Mouse (Mus musculus): ENCODE results near the gene Cblb. TPM values are rescaled to one million over a fixed set of nuclear protein-coding genes. Genes with fewer than 3 reads are reported as not detected.

Gene Cblb
- polyA plus RNA-seq, 1 experiment from 2014 or later: 2.1 TPM

- no peak for TF ChIP-seq CTCF (IDR thresholded peaks at IDR 0.05; ENCODE audit: low read depth)
- no peak for TF ChIP-seq EP300 (IDR thresholded peaks at IDR 0.05; ENCODE audit: low read depth)
- Histone ChIP-seq H3K4me1 (ENCODE audit: insufficient read depth) (no peaks in the 10 kb centered on the region), H3K27me3 (ENCODE audit: insufficient read depth, low read length) (no peaks in the 10 kb centered on the region), H3K9me3 (ENCODE audit: low read length) (no peaks in the 10 kb centered on the region), H3K4me3 (ENCODE audit: low read depth, low read length) (no peak overlapping the region), H3K27ac (ENCODE audit: low read depth) (no peak overlapping the region), H3K36me3 (replicated peaks; ENCODE audit: insufficient read depth, low read length) (no peaks in the 10 kb centered on the region), H3K9ac (replicated peaks) (no peak overlapping the region), H3K4me2 (ENCODE audit: low read depth, low read length) (no peak overlapping the region)
- ATAC-seq (no peak), DNase-seq (no peak)
- 71% methylated on average over 7 of the region's 7 CpGs for WGBS (ENCODE audit: insufficient replicate concordance)
Measured at GRCm38 (mm10) chr16:52229446-52229845, 198.4 kb downstream of the Cblb start.

GRCm38 (mm10) chr16:52229930-52230329, 198.9 kb downstream of the Cblb start:
- 50% methylated on average over 2 of the region's 2 CpGs for WGBS (ENCODE audit: insufficient replicate concordance)
- Histone ChIP-seq H3K4me3 (ENCODE audit: low read depth, low read length) (no peak overlapping the region), H3K4me1 (ENCODE audit: insufficient read depth) (no peaks in the 10 kb centered on the region), H3K9me3 (ENCODE audit: low read length) (no peaks in the 10 kb centered on the region), H3K27ac (ENCODE audit: low read depth) (no peak overlapping the region), H3K4me2 (ENCODE audit: low read depth, low read length) (no peak overlapping the region), H3K27me3 (ENCODE audit: insufficient read depth, low read length) (no peaks in the 10 kb centered on the region), H3K36me3 (replicated peaks; ENCODE audit: insufficient read depth, low read length) (no peaks in the 10 kb centered on the region), H3K9ac (replicated peaks) (no peak overlapping the region)
- TF ChIP-seq CTCF (IDR thresholded peaks at IDR 0.05; ENCODE audit: low read depth) (no peak), EP300 (IDR thresholded peaks at IDR 0.05; ENCODE audit: low read depth) (no peak)
- ATAC-seq: no peak
- no peak for DNase-seq

- TF ChIP-seq EP300 (IDR thresholded peaks at IDR 0.05; ENCODE audit: low read depth): no peak
- no peak for TF ChIP-seq CTCF (IDR thresholded peaks at IDR 0.05; ENCODE audit: low read depth)
- no peaks in the 10 kb centered on the region for H3K36me3 ChIP-seq (replicated peaks; ENCODE audit: insufficient read depth, low read length)
- peak; percentile 91 for ATAC-seq
Measured at GRCm38 (mm10) chr16:52242144-52242543, 211.1 kb downstream of the Cblb start.

GRCm38 (mm10) chr16:52243421-52243973, 212.5 kb downstream of the Cblb start:
- DNase-seq (no peak), ATAC-seq (no peak)
- H3K4me3 ChIP-seq (ENCODE audit: low read depth, low read length): no peak overlapping the region
- H3K36me3 ChIP-seq (replicated peaks; ENCODE audit: insufficient read depth, low read length): no peaks in the 10 kb centered on the region
- no peak overlapping the region for H3K9ac ChIP-seq (replicated peaks)
- H3K27ac ChIP-seq (ENCODE audit: low read depth): no peak overlapping the region
- H3K27me3 ChIP-seq (ENCODE audit: insufficient read depth, low read length): no peaks in the 10 kb centered on the region
- no peaks in the 10 kb centered on the region for H3K4me1 ChIP-seq (ENCODE audit: insufficient read depth)
- WGBS (ENCODE audit: insufficient replicate concordance): 74% methylated on average over 4 of the region's 4 CpGs
- H3K9me3 ChIP-seq (ENCODE audit: low read length): no peaks in the 10 kb centered on the region
- TF ChIP-seq EP300 (IDR thresholded peaks at IDR 0.05; ENCODE audit: low read depth): no peak
- TF ChIP-seq CTCF (IDR thresholded peaks at IDR 0.05; ENCODE audit: low read depth): peak; percentile 32; the same call in 1 of the 2 replicates
- H3K4me2 ChIP-seq (ENCODE audit: low read depth, low read length): no peak overlapping the region

More at GRCm38 (mm10) chr16:52242144-52242543, 211.1 kb downstream of the Cblb start:
- DNase-seq: no peak
- H3K4me1 ChIP-seq (ENCODE audit: insufficient read depth): no peaks in the 10 kb centered on the region
- no peak overlapping the region for H3K27ac ChIP-seq (ENCODE audit: low read depth)
- no peak overlapping the region for H3K4me2 ChIP-seq (ENCODE audit: low read depth, low read length)
- 70% methylated on average over 2 of the region's 2 CpGs for WGBS (ENCODE audit: insufficient replicate concordance)
- H3K27me3 ChIP-seq (ENCODE audit: insufficient read depth, low read length): no peaks in the 10 kb centered on the region
- H3K9ac ChIP-seq (replicated peaks): no peak overlapping the region
- H3K9me3 ChIP-seq (ENCODE audit: low read length): no peaks in the 10 kb centered on the region
- H3K4me3 ChIP-seq (ENCODE audit: low read depth, low read length): no peak overlapping the region

GRCm38 (mm10) chr16:52250196-52250595, 219.2 kb downstream of the Cblb start:
- H3K27ac ChIP-seq (ENCODE audit: low read depth): no peak overlapping the region
- H3K9ac ChIP-seq (replicated peaks): no peak overlapping the region
- 77% methylated on average over 4 of the region's 4 CpGs for WGBS (ENCODE audit: insufficient replicate concordance)
- no peaks in the 10 kb centered on the region for H3K9me3 ChIP-seq (ENCODE audit: low read length)
- TF ChIP-seq CTCF (IDR thresholded peaks at IDR 0.05; ENCODE audit: low read depth) (no peak), EP300 (IDR thresholded peaks at IDR 0.05; ENCODE audit: low read depth) (no peak)
- H3K4me3 ChIP-seq (ENCODE audit: low read depth, low read length): no peak overlapping the region
- ATAC-seq (no peak), DNase-seq (no peak)
- H3K4me1 ChIP-seq (ENCODE audit: insufficient read depth): no peaks in the 10 kb centered on the region
- no peaks in the 10 kb centered on the region for H3K27me3 ChIP-seq (ENCODE audit: insufficient read depth, low read length)
- H3K36me3 ChIP-seq (replicated peaks; ENCODE audit: insufficient read depth, low read length): 0 out of 2 replicates have a peak, but pooled peaks cover 8% of the 10 kb centered on the region
- H3K4me2 ChIP-seq (ENCODE audit: low read depth, low read length): no peak overlapping the region

- no peaks in the 10 kb centered on the region for H3K27me3 ChIP-seq (ENCODE audit: insufficient read depth, low read length)
- 80% methylated on average over 4 of the region's 4 CpGs for WGBS (ENCODE audit: insufficient replicate concordance)
- DNase-seq: no peak
- no peaks in the 10 kb centered on the region for H3K4me1 ChIP-seq (ENCODE audit: insufficient read depth)
- H3K4me2 ChIP-seq (ENCODE audit: low read depth, low read length): no peak overlapping the region
- H3K4me3 ChIP-seq (ENCODE audit: low read depth, low read length): no peak overlapping the region
- H3K36me3 ChIP-seq (replicated peaks; ENCODE audit: insufficient read depth, low read length): 0 out of 2 replicates have a peak, but pooled peaks cover 8% of the 10 kb centered on the region
- no peak overlapping the region for H3K27ac ChIP-seq (ENCODE audit: low read depth)
- no peak for TF ChIP-seq CTCF (IDR thresholded peaks at IDR 0.05; ENCODE audit: low read depth)
- TF ChIP-seq EP300 (IDR thresholded peaks at IDR 0.05; ENCODE audit: low read depth): no peak
- H3K9ac ChIP-seq (replicated peaks): no peak overlapping the region
- no peak for ATAC-seq
- no peaks in the 10 kb centered on the region for H3K9me3 ChIP-seq (ENCODE audit: low read length)
Measured at GRCm38 (mm10) chr16:52250935-52251334, 219.9 kb downstream of the Cblb start.

Data from liver, postnatal 0 days (tissue).